Mouse (Mus musculus): ENCODE measurements around the gene Lrrc73. TPM values are rescaled to one million over a fixed set of nuclear protein-coding genes. Genes with fewer than 3 reads are reported as not detected.
A peak's percentile ranks its signal among the peaks of the same experiment; 100 is the strongest.

The Lrrc73 gene
- polyA plus RNA-seq (2014; fragmentation: Nextera tagmentation; extraction: Ambion mirVana), result 0.55 and 0.85 TPM in 2 replicates

DNA sequence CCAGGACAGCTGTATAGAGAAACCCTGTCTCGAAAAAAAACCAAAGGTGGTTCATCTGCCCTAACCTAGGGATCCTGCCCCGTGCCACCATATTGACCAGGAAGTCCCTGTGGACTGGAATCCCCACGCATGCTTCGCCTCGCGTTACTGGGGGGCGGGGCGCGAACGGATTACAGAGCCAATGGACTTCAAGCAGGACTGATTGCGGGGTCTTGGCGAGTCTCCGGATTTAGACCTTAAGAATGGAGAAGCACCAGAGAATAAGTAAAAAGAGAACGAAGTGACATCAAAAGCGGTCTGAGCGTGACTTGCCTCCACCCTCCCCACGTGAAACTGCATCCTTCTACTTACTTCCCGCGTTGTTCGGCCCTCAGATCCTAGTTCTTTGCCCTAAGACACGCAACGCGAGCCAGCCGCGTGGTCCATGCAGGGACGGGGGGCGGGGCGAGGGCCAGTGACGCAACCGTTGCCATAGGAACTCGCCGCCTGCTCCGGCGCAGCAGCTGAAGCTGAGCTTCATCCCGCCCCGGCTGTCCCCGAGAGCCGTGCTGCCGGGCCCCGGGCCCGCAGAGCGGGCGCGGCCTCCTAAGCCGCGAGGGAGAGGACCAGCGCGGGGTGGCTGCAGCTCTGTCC lies at the start of gene Lrrc73:
Gene Lrrc73 (plus strand): TSS at position 80 of the 633 bp plus-strand sequence.
- Histone ChIP-seq H3K4me1 (ENCODE audit: control insufficient read depth, insufficient read depth, low read length) (peaks cover 8% of the 10 kb centered on the region), H3K27me3 (ENCODE audit: control insufficient read depth, insufficient read depth, low read length) (peaks cover 6% of the 10 kb centered on the region), H3K4me3 (ENCODE audit: low read depth, low read length) (peak within 1 kb of the TSS; percentile 68), H3K27ac (ENCODE audit: low read length) (no peak within 1 kb of the TSS), H3K9ac (replicated peaks; ENCODE audit: low read depth, low read length) (peak within 1 kb of the TSS; percentile 41), H3K9me3 (ENCODE audit: control insufficient read depth, low read depth, low read length) (no peaks in the 10 kb centered on the region), H3K36me3 (ENCODE audit: control insufficient read depth, insufficient read depth, low read length) (peaks cover 36% of the 10 kb centered on the region), H3K4me2 (replicated peaks; ENCODE audit: low read depth, low read length) (peak within 1 kb of the TSS; percentile 99)
- WGBS, result 2% methylated on average over 48 of the region's 48 CpGs
- ATAC-seq (ENCODE audit: insufficient number of reproducible peaks, insufficient read depth, low FRiP score, low read depth), result peak; percentile 62

DNA sequence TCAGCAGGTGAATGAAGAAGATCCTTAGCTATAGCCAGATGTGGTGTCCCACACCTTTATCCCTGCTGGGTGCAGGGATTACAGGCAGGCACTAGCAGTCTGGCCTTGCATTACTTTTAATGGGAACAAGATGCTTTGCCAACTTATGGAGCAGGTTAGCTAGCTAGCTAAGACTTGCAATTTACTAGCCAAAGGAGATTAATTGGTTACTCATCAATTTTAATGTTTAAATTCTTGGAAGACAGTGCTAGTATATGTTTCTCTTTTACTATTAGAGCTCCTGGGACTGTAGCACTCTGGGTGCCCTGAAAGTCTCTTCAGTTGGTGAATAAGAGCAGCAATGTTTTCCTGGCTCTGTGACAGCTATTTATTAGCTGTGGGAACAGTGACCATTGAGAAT lies 46.7 kb upstream of the Lrrc73 start:
- no peak overlapping the region for H3K9ac ChIP-seq (replicated peaks; ENCODE audit: low read depth, low read length)
- no peaks in the 10 kb centered on the region for H3K9me3 ChIP-seq (ENCODE audit: control insufficient read depth, low read depth, low read length)
- ATAC-seq (ENCODE audit: insufficient number of reproducible peaks, insufficient read depth, low FRiP score, low read depth), result no peak
- H3K4me1 ChIP-seq (ENCODE audit: control insufficient read depth, insufficient read depth, low read length), result peaks cover 10% of the 10 kb centered on the region; the same call in 1 of the 2 replicates
- H3K36me3 ChIP-seq (ENCODE audit: control insufficient read depth, insufficient read depth, low read length), result peaks cover 57% of the 10 kb centered on the region
- no peak overlapping the region for H3K27ac ChIP-seq (ENCODE audit: low read length)
- no peak overlapping the region for H3K4me2 ChIP-seq (replicated peaks; ENCODE audit: low read depth, low read length)
- H3K27me3 ChIP-seq (ENCODE audit: control insufficient read depth, insufficient read depth, low read length), result no peaks in the 10 kb centered on the region
- H3K4me3 ChIP-seq (ENCODE audit: low read depth, low read length), result no peak overlapping the region

DNA sequence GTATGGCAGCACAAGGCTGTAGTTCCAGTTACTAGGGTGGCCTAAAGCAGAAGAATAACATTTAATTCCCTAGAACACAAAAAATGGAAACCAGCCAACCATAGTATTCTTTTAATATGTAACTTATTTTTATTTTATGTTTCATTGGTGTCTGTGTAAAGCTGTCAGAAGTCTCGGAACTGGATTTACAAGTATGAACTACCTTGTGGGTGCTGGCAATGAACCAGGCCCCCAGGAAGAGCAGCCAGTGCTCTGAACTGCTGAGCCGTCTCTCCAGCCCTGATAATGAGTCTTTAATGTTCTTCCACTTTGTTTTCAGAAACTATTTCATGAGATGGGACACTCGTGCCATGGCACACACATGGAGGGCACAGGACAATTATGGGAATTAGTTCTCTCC lies 42.8 kb upstream of the Lrrc73 start:
- H3K4me2 ChIP-seq (replicated peaks; ENCODE audit: low read depth, low read length), result no peak overlapping the region
- no peak overlapping the region for H3K9ac ChIP-seq (replicated peaks; ENCODE audit: low read depth, low read length)
- H3K36me3 ChIP-seq (ENCODE audit: control insufficient read depth, insufficient read depth, low read length), result peaks cover 84% of the 10 kb centered on the region
- no peak overlapping the region for H3K4me3 ChIP-seq (ENCODE audit: low read depth, low read length)
- no peak for ATAC-seq (ENCODE audit: insufficient number of reproducible peaks, insufficient read depth, low FRiP score, low read depth)
- H3K9me3 ChIP-seq (ENCODE audit: control insufficient read depth, low read depth, low read length), result no peaks in the 10 kb centered on the region
- no peak overlapping the region for H3K27ac ChIP-seq (ENCODE audit: low read length)
- H3K4me1 ChIP-seq (ENCODE audit: control insufficient read depth, insufficient read depth, low read length), result no peaks in the 10 kb centered on the region
- WGBS, result 89% methylated on average over 3 of the region's 3 CpGs
- no peaks in the 10 kb centered on the region for H3K27me3 ChIP-seq (ENCODE audit: control insufficient read depth, insufficient read depth, low read length)

DNA sequence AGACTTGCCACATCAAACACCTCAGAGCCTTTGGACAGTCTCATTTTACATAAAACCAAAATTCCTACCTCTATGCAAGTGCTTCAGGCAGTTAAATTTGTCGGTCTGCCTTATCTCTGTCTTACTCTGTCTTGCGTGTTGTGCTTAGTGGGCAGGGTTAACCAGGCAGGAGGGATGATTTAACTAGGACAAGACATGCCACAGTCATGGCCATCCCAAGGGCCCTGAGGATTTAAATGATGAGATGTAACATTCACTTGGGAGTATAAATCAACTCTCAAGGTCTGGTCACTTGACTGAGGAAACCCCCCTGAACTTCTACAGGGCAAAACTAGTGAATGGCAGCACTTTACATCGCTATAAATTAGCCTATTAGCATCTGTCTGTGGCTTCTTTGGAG lies 31.7 kb upstream of the Lrrc73 start:
- no peak overlapping the region for H3K4me3 ChIP-seq (ENCODE audit: low read depth, low read length)
- H3K36me3 ChIP-seq (ENCODE audit: control insufficient read depth, insufficient read depth, low read length), result peaks cover 86% of the 10 kb centered on the region
- H3K9ac ChIP-seq (replicated peaks; ENCODE audit: low read depth, low read length), result no peak overlapping the region
- H3K27me3 ChIP-seq (ENCODE audit: control insufficient read depth, insufficient read depth, low read length), result no peaks in the 10 kb centered on the region
- H3K27ac ChIP-seq (ENCODE audit: low read length), result no peak overlapping the region
- H3K4me2 ChIP-seq (replicated peaks; ENCODE audit: low read depth, low read length), result no peak overlapping the region
- WGBS, result 86% methylated on average over 3 of the region's 3 CpGs
- ATAC-seq (ENCODE audit: insufficient number of reproducible peaks, insufficient read depth, low FRiP score, low read depth), result no peak
- no peaks in the 10 kb centered on the region for H3K4me1 ChIP-seq (ENCODE audit: control insufficient read depth, insufficient read depth, low read length)
- no peaks in the 10 kb centered on the region for H3K9me3 ChIP-seq (ENCODE audit: control insufficient read depth, low read depth, low read length)

DNA sequence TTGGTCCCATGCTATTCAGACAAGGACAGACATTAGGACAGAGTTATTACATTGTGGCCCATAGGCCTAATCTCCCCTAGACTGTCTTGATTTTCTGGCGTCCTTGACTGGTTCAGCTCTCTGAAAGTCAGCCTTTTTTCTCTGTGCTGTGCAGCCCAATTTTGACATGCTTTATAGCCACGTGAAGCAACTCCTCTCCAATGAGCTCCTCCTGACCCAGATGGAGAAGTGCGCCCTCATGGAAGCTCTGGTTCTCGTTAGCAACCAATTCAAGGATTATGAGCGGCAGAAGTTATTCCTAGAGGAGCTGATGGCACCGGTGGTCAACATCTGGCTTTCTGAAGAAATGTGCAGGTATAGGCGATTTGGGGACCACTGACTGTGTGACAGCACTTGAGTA lies 25.8 kb upstream of the Lrrc73 start:
- Histone ChIP-seq H3K9ac (replicated peaks; ENCODE audit: low read depth, low read length) (no peak overlapping the region), H3K27me3 (ENCODE audit: control insufficient read depth, insufficient read depth, low read length) (no peaks in the 10 kb centered on the region), H3K9me3 (ENCODE audit: control insufficient read depth, low read depth, low read length) (no peaks in the 10 kb centered on the region), H3K27ac (ENCODE audit: low read length) (no peak overlapping the region), H3K4me1 (ENCODE audit: control insufficient read depth, insufficient read depth, low read length) (no peaks in the 10 kb centered on the region), H3K36me3 (ENCODE audit: control insufficient read depth, insufficient read depth, low read length) (peaks cover 81% of the 10 kb centered on the region), H3K4me2 (replicated peaks; ENCODE audit: low read depth, low read length) (no peak overlapping the region), H3K4me3 (ENCODE audit: low read depth, low read length) (no peak overlapping the region)
- ATAC-seq (ENCODE audit: insufficient number of reproducible peaks, insufficient read depth, low FRiP score, low read depth), result no peak
- 87% methylated on average over 7 of the region's 7 CpGs for WGBS

DNA sequence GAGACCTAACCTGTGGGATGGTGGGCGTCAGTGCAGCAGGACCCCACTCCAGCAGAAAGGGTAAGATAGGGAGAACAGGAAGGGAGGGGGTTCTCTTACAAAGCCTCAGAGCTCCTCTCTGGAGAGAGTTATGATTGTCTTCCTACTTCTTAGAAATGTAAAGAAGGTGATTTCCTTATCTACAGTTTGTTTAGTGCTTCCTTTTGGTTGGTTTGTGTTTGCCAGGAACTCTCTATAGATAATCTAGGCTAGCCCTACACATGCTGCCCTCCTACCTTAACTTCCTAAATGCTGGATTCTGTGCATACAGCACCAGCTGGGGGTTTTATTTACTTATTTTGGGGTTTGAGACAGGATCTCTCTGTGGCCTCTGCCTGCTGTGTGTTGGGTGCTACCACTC lies 17.3 kb upstream of the Lrrc73 start:
- Histone ChIP-seq H3K4me2 (replicated peaks; ENCODE audit: low read depth, low read length) (no peak overlapping the region), H3K9me3 (ENCODE audit: control insufficient read depth, low read depth, low read length) (no peaks in the 10 kb centered on the region), H3K4me1 (ENCODE audit: control insufficient read depth, insufficient read depth, low read length) (no peaks in the 10 kb centered on the region), H3K36me3 (ENCODE audit: control insufficient read depth, insufficient read depth, low read length) (peaks cover 61% of the 10 kb centered on the region), H3K9ac (replicated peaks; ENCODE audit: low read depth, low read length) (no peak overlapping the region), H3K27ac (ENCODE audit: low read length) (no peak overlapping the region), H3K4me3 (ENCODE audit: low read depth, low read length) (no peak overlapping the region), H3K27me3 (ENCODE audit: control insufficient read depth, insufficient read depth, low read length) (no peaks in the 10 kb centered on the region)
- WGBS, result 82% methylated on average over 1 of the region's 1 CpGs
- no peak for ATAC-seq (ENCODE audit: insufficient number of reproducible peaks, insufficient read depth, low FRiP score, low read depth)

DNA sequence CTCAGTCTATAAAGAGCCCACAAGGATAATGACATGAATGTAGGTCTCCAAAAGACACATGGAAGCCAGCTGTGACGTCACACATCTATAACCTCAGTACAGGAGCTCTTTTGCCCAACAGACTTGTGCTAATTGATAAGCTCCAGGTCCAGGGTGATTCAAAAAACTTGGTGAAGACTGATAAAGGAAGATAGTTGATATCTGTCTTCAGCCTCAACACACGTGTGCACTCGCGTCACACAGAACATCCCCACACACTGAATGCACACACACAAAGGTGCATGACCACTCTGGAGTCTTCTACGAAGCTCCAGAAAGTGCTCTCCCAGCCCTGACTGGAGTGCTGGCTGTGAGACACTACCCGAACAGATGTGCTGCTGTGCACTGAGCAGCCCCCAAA lies 16.3 kb upstream of the Lrrc73 start:
- WGBS, result 91% methylated on average over 6 of the region's 6 CpGs
- no peaks in the 10 kb centered on the region for H3K27me3 ChIP-seq (ENCODE audit: control insufficient read depth, insufficient read depth, low read length)
- H3K4me1 ChIP-seq (ENCODE audit: control insufficient read depth, insufficient read depth, low read length), result no peaks in the 10 kb centered on the region
- H3K9ac ChIP-seq (replicated peaks; ENCODE audit: low read depth, low read length), result no peak overlapping the region
- no peak for ATAC-seq (ENCODE audit: insufficient number of reproducible peaks, insufficient read depth, low FRiP score, low read depth)
- H3K9me3 ChIP-seq (ENCODE audit: control insufficient read depth, low read depth, low read length), result no peaks in the 10 kb centered on the region
- H3K4me3 ChIP-seq (ENCODE audit: low read depth, low read length), result no peak overlapping the region
- H3K27ac ChIP-seq (ENCODE audit: low read length), result no peak overlapping the region
- H3K36me3 ChIP-seq (ENCODE audit: control insufficient read depth, insufficient read depth, low read length), result peaks cover 65% of the 10 kb centered on the region
- no peak overlapping the region for H3K4me2 ChIP-seq (replicated peaks; ENCODE audit: low read depth, low read length)

DNA sequence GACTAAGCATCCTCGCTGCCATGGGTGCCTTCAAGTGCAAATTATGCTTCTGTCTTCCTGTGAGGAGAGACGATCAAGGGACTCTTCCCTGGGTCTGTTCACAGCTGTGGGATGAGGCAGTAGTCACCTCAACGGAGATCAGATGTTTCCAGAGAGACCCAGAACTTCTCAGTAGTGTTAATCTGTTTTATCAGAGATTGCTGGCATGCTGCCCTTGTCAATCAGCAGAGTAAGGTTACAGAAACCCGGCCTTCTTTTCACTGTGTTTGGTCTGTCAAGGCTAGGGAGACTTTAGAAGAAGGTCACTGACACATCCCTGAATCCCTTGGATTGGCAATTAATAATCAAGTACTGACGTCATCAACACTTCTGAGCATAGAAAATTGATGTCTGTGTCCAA lies 15.9 kb upstream of the Lrrc73 start:
- H3K27ac ChIP-seq (ENCODE audit: low read length), result no peak overlapping the region
- peaks cover 69% of the 10 kb centered on the region for H3K36me3 ChIP-seq (ENCODE audit: control insufficient read depth, insufficient read depth, low read length)
- no peaks in the 10 kb centered on the region for H3K27me3 ChIP-seq (ENCODE audit: control insufficient read depth, insufficient read depth, low read length)
- H3K4me2 ChIP-seq (replicated peaks; ENCODE audit: low read depth, low read length), result no peak overlapping the region
- WGBS, result 77% methylated on average over 5 of the region's 5 CpGs
- no peaks in the 10 kb centered on the region for H3K9me3 ChIP-seq (ENCODE audit: control insufficient read depth, low read depth, low read length)
- ATAC-seq (ENCODE audit: insufficient number of reproducible peaks, insufficient read depth, low FRiP score, low read depth), result no peak
- no peak overlapping the region for H3K9ac ChIP-seq (replicated peaks; ENCODE audit: low read depth, low read length)
- H3K4me3 ChIP-seq (ENCODE audit: low read depth, low read length), result no peak overlapping the region
- no peaks in the 10 kb centered on the region for H3K4me1 ChIP-seq (ENCODE audit: control insufficient read depth, insufficient read depth, low read length)

DNA sequence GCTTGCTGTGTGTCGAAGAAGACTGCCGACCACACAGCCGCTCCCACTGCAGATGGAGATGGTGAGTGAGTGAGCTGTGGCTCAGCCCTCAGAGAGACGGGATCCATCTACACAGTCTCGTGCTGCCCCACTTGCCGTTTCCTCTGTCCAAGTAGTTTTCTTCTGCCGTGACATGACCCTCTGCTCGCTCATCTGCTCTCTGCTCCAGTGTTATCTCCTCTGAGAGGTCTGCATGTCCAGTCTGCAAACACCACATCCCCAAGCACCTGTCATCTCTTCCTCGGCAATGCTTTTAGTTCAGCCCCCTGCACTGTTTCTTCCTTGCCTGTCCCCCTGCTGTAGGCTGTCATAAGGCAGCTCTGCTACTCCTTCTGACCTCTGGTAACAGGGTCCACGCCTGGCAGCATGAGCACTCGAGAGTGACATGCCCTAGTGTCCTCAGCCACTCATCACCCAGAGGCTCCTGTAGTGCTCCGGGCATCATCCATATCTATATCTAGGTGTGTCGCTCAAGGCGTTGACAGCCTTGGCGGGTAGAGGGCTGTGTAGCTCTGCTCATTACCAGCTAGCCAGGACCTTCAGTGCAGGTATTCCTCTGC lies 13.7 kb upstream of the Lrrc73 start:
- Histone ChIP-seq H3K9me3 (ENCODE audit: control insufficient read depth, low read depth, low read length) (no peaks in the 10 kb centered on the region), H3K4me3 (ENCODE audit: low read depth, low read length) (no peak overlapping the region), H3K4me2 (replicated peaks; ENCODE audit: low read depth, low read length) (no peak overlapping the region), H3K36me3 (ENCODE audit: control insufficient read depth, insufficient read depth, low read length) (peaks cover 76% of the 10 kb centered on the region), H3K27ac (ENCODE audit: low read length) (no peak overlapping the region), H3K4me1 (ENCODE audit: control insufficient read depth, insufficient read depth, low read length) (no peaks in the 10 kb centered on the region), H3K27me3 (ENCODE audit: control insufficient read depth, insufficient read depth, low read length) (no peaks in the 10 kb centered on the region), H3K9ac (replicated peaks; ENCODE audit: low read depth, low read length) (no peak overlapping the region)
- ATAC-seq (ENCODE audit: insufficient number of reproducible peaks, insufficient read depth, low FRiP score, low read depth), result no peak
- 93% methylated on average over 15 of the region's 15 CpGs for WGBS

All from stomach, embryonic 14.5 days (tissue).